Mouse (Mus musculus) stomach, postnatal 0 days (tissue): ENCODE measurements around the gene Supt3. TPM values are rescaled to one million over a fixed set of nuclear protein-coding genes. Genes with fewer than 3 reads are reported as not detected.
A peak's percentile ranks its signal among the peaks of the same experiment; 100 is the strongest.

Experiments
- ATAC-seq: fragments of 200-750 bp; cut with Nextera tagmentation; 2 replicates; pipeline ENCODE4 v1.8.0; 2017; ENCODE audit not compliant: low FRiP score, low TSS enrichment
- DNase-seq: peaks from one replicate; pipeline ENCODE4 v3.0.0-alpha.2; 2016; ENCODE audit warnings: low spot score
- H3K27ac ChIP-seq: fragments of 300-500 bp; sonication (generic); replicated peaks from 2 replicates; pipeline ENCODE4 v1.5.1; 2014; ENCODE audit warnings: mild to moderate bottlenecking, control low read depth
- H3K27me3 ChIP-seq: fragments of 300-500 bp; sonication (generic); 2 replicates; pipeline ENCODE4 v1.6.1; 2014; ENCODE audit warnings: low read length; ENCODE audit not compliant: control insufficient read depth, insufficient read depth
- H3K36me3 ChIP-seq: fragments of 300-500 bp; sonication (generic); 2 replicates; pipeline ENCODE4 v1.6.1; 2014; ENCODE audit warnings: low read length, mixed read lengths; ENCODE audit not compliant: control insufficient read depth, insufficient read depth
- H3K4me1 ChIP-seq: fragments of 300-500 bp; sonication (generic); replicated peaks from 2 replicates; pipeline ENCODE4 v1.6.1; 2014; ENCODE audit warnings: antibody characterized with exemption; ENCODE audit not compliant: control insufficient read depth, insufficient read depth
- H3K4me2 ChIP-seq: fragments of 300-500 bp; sonication (generic); replicated peaks from 2 replicates; pipeline ENCODE4 v1.6.1; 2014; ENCODE audit warnings: low read depth, mild to moderate bottlenecking, control low read depth, moderate library complexity
- H3K4me3 ChIP-seq: fragments of 300-500 bp; sonication (generic); 2 replicates; pipeline ENCODE4 v1.5.1; 2014; ENCODE audit warnings: low read depth, low read length, control low read depth
- H3K9ac ChIP-seq: fragments of 300-500 bp; sonication (generic); 2 replicates; pipeline ENCODE4 v1.6.1; 2014; ENCODE audit warnings: mild to moderate bottlenecking, low read length, control low read depth, mixed read lengths
- H3K9me3 ChIP-seq: fragments of 300-500 bp; sonication (generic); 2 replicates; pipeline ENCODE4 v1.6.1; 2016; ENCODE audit warnings: low read length; ENCODE audit not compliant: control insufficient read depth
- CTCF ChIP-seq: IDR thresholded peaks from 2 replicates; pipeline ENCODE4 v1.5.1; 2016; ENCODE audit warnings: antibody characterized with exemption, low read depth, mild to moderate bottlenecking, moderate library complexity
- EP300 ChIP-seq: optimal IDR thresholded peaks from 2 replicates; pipeline ENCODE3; 2016; ENCODE audit warnings: antibody characterized with exemption
- WGBS: fragments of 180-500 bp; shearing (Covaris S2); extraction: QIAGEN DNeasy Blood & Tissue Kit; methylation state at CpG from one replicate; pipeline ENCODE4 v1.1.7; 2014; 5-methylcytosine and 5-hydroxymethylcytosine counted together
- polyA plus RNA-seq: library from polyadenylated mRNA; unstranded; fragments of >200 nt; fragmentation: Nextera tagmentation; extraction: Ambion mirVana; gene quantifications from 2 replicates; pipeline ENCODE4 v1.2.1, GENCODE M21; 2015

The Supt3 gene
- polyA plus RNA-seq, 1 experiment from 2014 or later, result 8.9 TPM

DNA sequence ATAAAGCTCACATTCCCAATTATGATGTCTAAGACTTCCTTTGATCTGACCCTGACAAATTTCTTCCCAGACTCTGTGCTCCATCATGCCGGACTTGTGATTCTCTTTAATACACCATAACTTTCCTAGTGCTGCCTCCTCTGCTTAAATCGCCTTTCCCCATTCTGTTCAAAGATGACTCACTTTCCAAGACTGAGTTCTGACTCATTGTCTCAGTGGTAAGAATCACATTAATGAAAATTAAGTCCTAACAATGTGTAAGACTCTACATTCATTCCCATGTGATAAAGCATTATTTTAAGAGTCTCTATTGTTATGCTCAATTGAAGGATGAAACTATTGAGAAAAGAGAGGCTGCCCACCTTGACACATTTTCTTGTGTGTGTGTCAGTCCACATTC is 6.1 kb upstream of the Supt3 start:
- Histone ChIP-seq H3K4me2 (no peak overlapping the region), H3K9me3 (no peaks in the 10 kb centered on the region), H3K4me1 (no peaks in the 10 kb centered on the region), H3K9ac (no peak overlapping the region), H3K4me3 (no peak overlapping the region), H3K27ac (no peak overlapping the region), H3K36me3 (no peaks in the 10 kb centered on the region), H3K27me3 (no peaks in the 10 kb centered on the region)
- TF ChIP-seq CTCF (no peak), EP300 (no peak)
- 70% methylated on average over 2 of the region's 2 CpGs for WGBS
- DNase-seq (no peak), ATAC-seq (no peak)

DNA sequence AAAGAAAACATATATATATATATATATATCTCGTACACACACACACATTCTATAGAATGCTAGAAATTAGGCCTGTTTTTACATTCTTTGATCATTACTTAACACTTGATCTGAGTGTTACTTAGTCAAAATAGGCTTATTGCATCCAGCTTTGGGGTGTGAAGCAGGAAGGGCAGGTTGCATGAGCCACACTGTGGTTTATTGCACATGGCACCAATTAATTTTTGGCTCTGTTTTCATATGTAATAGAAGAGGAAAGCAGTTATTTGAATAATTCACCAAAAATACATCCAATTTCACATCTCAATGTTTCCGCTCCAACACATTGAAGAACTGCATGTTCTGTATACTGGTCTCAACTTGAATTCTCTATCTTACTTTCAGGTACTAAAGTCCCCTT is 4.4 kb upstream of the Supt3 start:
- 89% methylated on average over 2 of the region's 2 CpGs for WGBS
- TF ChIP-seq EP300 (no peak), CTCF (no peak)
- no peak overlapping the region for H3K4me2 ChIP-seq

DNA sequence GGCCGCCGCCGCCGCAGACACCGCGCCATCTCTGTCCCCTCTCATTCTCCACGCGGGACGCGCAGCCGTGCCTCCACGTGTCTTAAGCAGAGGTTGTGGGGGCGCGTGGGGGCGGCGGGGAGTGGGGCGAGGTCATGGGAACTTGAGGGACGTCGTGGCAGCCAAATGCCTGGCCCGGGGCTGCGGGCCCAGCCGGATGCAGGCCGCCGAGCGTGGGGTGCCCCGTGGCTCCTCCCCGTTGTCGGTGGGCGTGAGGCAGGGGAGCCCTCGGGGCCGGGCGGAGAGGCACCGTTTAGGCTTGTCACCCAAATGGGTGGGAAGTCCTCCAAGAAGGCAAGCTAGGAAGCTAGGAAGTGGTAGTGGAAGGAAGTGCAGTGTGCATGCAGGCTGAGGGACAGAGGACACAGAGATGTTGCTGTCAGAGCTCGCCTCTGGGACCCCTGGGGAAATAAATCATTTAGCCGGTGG is 419 bp downstream of the Supt3 start:
- DNase-seq (peak; percentile 70), ATAC-seq (peak; percentile 87)
- Histone ChIP-seq H3K9ac (peak overlapping the region; percentile 87), H3K27ac (peak overlapping the region; percentile 92), H3K27me3 (no peaks in the 10 kb centered on the region), H3K4me2 (peak overlapping the region; percentile 77), H3K4me1 (no peaks in the 10 kb centered on the region), H3K9me3 (no peaks in the 10 kb centered on the region), H3K4me3 (peak overlapping the region; percentile 85), H3K36me3 (no peaks in the 10 kb centered on the region)
- TF ChIP-seq CTCF, result no peak
- WGBS, result under 1% methylated on average over 31 of the region's 35 CpGs

More for the DNA sequence above, 4.4 kb upstream of the Supt3 start:
- Histone ChIP-seq H3K4me1 (no peaks in the 10 kb centered on the region), H3K9ac (no peak overlapping the region), H3K36me3 (no peaks in the 10 kb centered on the region), H3K4me3 (no peak overlapping the region), H3K27me3 (no peaks in the 10 kb centered on the region), H3K27ac (no peak overlapping the region), H3K9me3 (no peaks in the 10 kb centered on the region)
- no peak for DNase-seq
- ATAC-seq, result no peak

DNA sequence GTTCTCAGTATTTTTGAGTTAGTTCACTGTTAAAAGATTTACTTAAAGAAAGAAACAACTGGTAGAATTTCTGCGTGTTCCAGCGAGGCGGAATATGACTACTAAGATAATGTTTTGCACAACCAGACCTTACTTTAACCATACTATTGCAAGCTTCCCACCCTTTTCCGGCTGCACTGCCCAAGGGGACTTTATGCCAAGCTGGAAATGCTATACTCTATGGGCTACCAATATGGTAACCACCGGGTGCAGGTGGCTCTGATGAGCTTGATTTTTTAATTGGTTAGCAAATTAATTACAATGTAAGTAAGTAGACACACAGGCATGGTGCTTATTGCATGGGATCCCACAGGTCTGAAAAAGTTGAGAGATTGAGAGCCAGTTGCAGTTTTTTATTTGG is 1.2 kb downstream of the Supt3 start:
- ATAC-seq (no peak), DNase-seq (no peak)
- Histone ChIP-seq H3K9me3 (no peaks in the 10 kb centered on the region), H3K27me3 (no peaks in the 10 kb centered on the region), H3K4me3 (peak overlapping the region; percentile 85; the same call in 1 of the 2 replicates), H3K9ac (no peak overlapping the region), H3K27ac (no peak overlapping the region), H3K4me2 (peak overlapping the region; percentile 77), H3K36me3 (no peaks in the 10 kb centered on the region), H3K4me1 (no peaks in the 10 kb centered on the region)
- TF ChIP-seq EP300, result no peak
- no peak for TF ChIP-seq CTCF
- WGBS, result 60% methylated on average over 5 of the region's 5 CpGs

DNA sequence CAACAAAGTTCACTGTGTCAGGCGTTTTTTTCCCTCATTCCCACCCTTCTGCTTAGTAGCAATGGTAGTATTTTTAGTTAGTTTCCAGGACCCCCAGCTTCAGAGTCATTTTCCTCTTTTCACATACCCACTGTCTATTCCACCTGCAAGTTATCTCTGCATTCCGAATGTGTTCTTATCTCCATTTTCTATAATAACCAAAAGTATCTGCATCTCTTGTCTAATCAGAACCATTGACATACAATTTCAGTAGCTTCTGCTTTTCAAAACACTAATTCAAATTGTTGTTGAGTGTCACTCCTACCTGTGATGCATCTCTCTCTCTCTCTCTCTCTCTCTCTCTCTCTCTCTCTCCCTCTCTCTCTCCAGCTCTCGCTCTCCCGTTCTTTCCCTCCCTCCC is 3.4 kb downstream of the Supt3 start:
- Histone ChIP-seq H3K27me3 (no peaks in the 10 kb centered on the region), H3K4me3 (no peak overlapping the region), H3K27ac (no peak overlapping the region), H3K4me2 (no peak overlapping the region), H3K4me1 (no peaks in the 10 kb centered on the region), H3K36me3 (no peaks in the 10 kb centered on the region), H3K9ac (no peak overlapping the region), H3K9me3 (no peaks in the 10 kb centered on the region)
- no peak for TF ChIP-seq EP300
- no peak for TF ChIP-seq CTCF
- WGBS, result 75% methylated on average over 4 of the region's 4 CpGs
- no peak for DNase-seq
- ATAC-seq, result no peak

DNA sequence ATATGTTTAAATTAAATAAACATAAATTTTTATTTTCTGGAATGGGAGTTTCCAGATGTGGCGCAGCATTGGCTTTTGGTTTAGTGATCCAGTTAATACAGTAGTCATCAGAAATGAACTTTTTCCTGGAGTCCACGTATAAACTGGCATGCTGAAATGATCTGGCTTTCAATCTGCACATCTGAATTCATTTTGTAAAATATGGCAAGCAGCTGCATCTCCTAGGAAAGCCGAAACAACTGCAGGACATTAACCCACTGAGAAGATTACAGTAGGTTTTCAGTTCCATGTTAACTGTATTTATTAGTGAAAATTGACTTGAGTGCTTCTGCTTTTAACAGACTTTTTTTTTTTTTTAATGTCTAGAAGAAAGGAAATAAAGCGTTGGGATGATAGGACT is 5.4 kb downstream of the Supt3 start:
- ATAC-seq (no peak), DNase-seq (no peak)
- Histone ChIP-seq H3K27ac (no peak overlapping the region), H3K36me3 (no peaks in the 10 kb centered on the region), H3K4me3 (no peak overlapping the region), H3K9me3 (no peaks in the 10 kb centered on the region), H3K4me1 (no peaks in the 10 kb centered on the region), H3K27me3 (no peaks in the 10 kb centered on the region), H3K4me2 (no peak overlapping the region), H3K9ac (no peak overlapping the region)
- 85% methylated on average over 4 of the region's 4 CpGs for WGBS
- TF ChIP-seq EP300 (no peak), CTCF (no peak)
